ENCODE assay signal across 9 mouse cellular contexts in genomic region chr6:117828273-117828672, GRCm38 (mm10). TPM values are rescaled to one million over a fixed set of nuclear protein-coding genes. Genes with fewer than 3 reads are reported as not detected.
A peak's percentile ranks its signal among the peaks of the same experiment; 100 is the strongest.
DNase-seq lines count a peak whose midpoint lies in the region; ATAC-seq and TF ChIP-seq lines count a peak whose summit lies in the region.
"Had no signal": no experiment of that assay in that cellular context is flagged by ENCODE, and none has a peak within 500 bp of the region (broad histone marks: within the 10 kb centered on the region; RNA-seq: fewer than 3 reads in every experiment).

No protein-coding gene starts in this region.

- TF ChIP-seq POLR2A in ES-Bruce4 (IDR thresholded peaks at IDR 0.05; ENCODE audit: insufficient read depth, low read length), result no peak

- ATAC-seq in CD4-positive, CD25-positive, alpha-beta regulatory T cell, adult 4 months, result no peak

- TF ChIP-seq EP300 in ES-Bruce4 (IDR thresholded peaks at IDR 0.05; ENCODE audit: insufficient read depth, low read depth, low read length), result no peak

- DNase-seq in CD4-positive, CD25-positive, alpha-beta regulatory T cell, adult 2 months (ENCODE audit: low read depth, low spot score), result peak; percentile 68
- peak; percentile 86 to 87 for DNase-seq in cerebellum, postnatal 10 days
- DNase-seq in gastrocnemius, adult 2 months, result peak; percentile 78
- DNase-seq in kidney, postnatal 14 days, result peak; percentile 72
- peak; percentile 67 for DNase-seq in lung, postnatal 14 days
- peak; percentile 25 for DNase-seq in skeletal muscle tissue, adult 2 months (ENCODE audit: low read depth, low spot score)

- no peaks in the 10 kb centered on the region for H3K36me3 ChIP-seq in ES-Bruce4 (ENCODE audit: control insufficient read depth, insufficient read depth, low read length, poor library complexity, severe bottlenecking)
- H3K36me3 ChIP-seq: limb, embryonic 12.5 days had no signal

- no peaks in the 10 kb centered on the region for H3K9me3 ChIP-seq in ES-Bruce4 (replicated peaks; ENCODE audit: control insufficient read depth, insufficient read depth, low read length, poor library complexity, severe bottlenecking)
- H3K9me3 ChIP-seq: limb, embryonic 12.5 days had no signal

- H3K27me3 ChIP-seq in ES-Bruce4 (ENCODE audit: control insufficient read depth, insufficient read depth, low read length, poor library complexity, severe bottlenecking), result no peaks in the 10 kb centered on the region

- no peaks in the 10 kb centered on the region for H3K4me1 ChIP-seq in ES-Bruce4 (ENCODE audit: control insufficient read depth, insufficient read depth, low read length)
- H3K4me1 ChIP-seq: limb, embryonic 12.5 days had no signal

- TF ChIP-seq CTCF in ES-Bruce4 (IDR thresholded peaks at IDR 0.05; ENCODE audit: low read depth, low read length), result peak; percentile 85
- TF ChIP-seq CTCF in gastrocnemius, adult 2 months (IDR thresholded peaks at IDR 0.05), result peak; percentile 89

- intact Hi-C loops in gastrocnemius, adult 2 months (cut with DNase I), result loop anchor here (5.0 to 10.0 kb wide), 3 partner anchors 143 to 1061 kb away; no protein-coding TSS in a partner anchor

- no peak overlapping the region for H3K9ac ChIP-seq in ES-Bruce4 (ENCODE audit: low read depth, poor library complexity, severe bottlenecking)
- H3K9ac ChIP-seq: limb, embryonic 12.5 days had no signal

- H3K4me3 ChIP-seq in ES-Bruce4 (ENCODE audit: low read depth, low read length), result no peak overlapping the region
- H3K4me3 ChIP-seq in gastrocnemius, adult 2 months, result no peak overlapping the region
- H3K4me3 ChIP-seq: limb, embryonic 12.5 days had no signal

- no peak overlapping the region for H3K27ac ChIP-seq in ES-Bruce4 (ENCODE audit: insufficient read depth, low read length)
- H3K27ac ChIP-seq in gastrocnemius, adult 2 months, result no peak overlapping the region
- H3K27ac ChIP-seq: limb, embryonic 12.5 days had no signal

RNA-seq across cellular contexts. Expression of gene Zfp637, which starts 12.7 kb away (rescaled TPM):
- polyA plus RNA-seq in CD4-positive, CD25-positive, alpha-beta regulatory T cell, adult 4 months (2017; shearing (Covaris generic)), result 10 to 100 TPM; 34.4 to 40.9 TPM
- 9.5 TPM in 2 replicates for polyA plus RNA-seq in ES-Bruce4 (2011; ENCODE audit: insufficient read depth, insufficient read length, low read depth, missing spikeins)
- total RNA-seq in gastrocnemius, adult 2 months (2021), result 10 to 100 TPM; 39.9 to 42.3 TPM

RNA-seq across cellular contexts. Expression of gene Zfp239, which starts 33.6 kb away (rescaled TPM):
- 1 to 10 TPM; 2.4 to 3.3 TPM for polyA plus RNA-seq in CD4-positive, CD25-positive, alpha-beta regulatory T cell, adult 4 months (2017; shearing (Covaris generic))
- 8.8 and 9.4 TPM in 2 replicates for polyA plus RNA-seq in ES-Bruce4 (2011; ENCODE audit: insufficient read depth, insufficient read length, low read depth, missing spikeins)
- total RNA-seq in gastrocnemius, adult 2 months (2021), result under 1 TPM; 0.59 to 0.75 TPM

Comparison
In these comparisons a context has a peak if more than half of its experiments do, and no peak if none do; other contexts are left out.
1. DNase-seq: peak in every context shown above with its lines; median percentile 86 in cerebellum, postnatal 10 days; 78 in gastrocnemius, adult 2 months; 72 in kidney, postnatal 14 days; 68 in CD4-positive, CD25-positive, alpha-beta regulatory T cell, adult 2 months; 67 in lung, postnatal 14 days; 25 in skeletal muscle tissue, adult 2 months.